In genomic region chr6:53574097-53574496, GRCm38 (mm10) we compare ENCODE assay signal across 9 mouse cellular contexts.
A peak's percentile ranks its signal among the peaks of the same experiment; 100 is the strongest.
DNase-seq lines count a peak whose midpoint lies in the region; ATAC-seq and TF ChIP-seq lines count a peak whose summit lies in the region.
"Had no signal": no experiment of that assay in that cellular context is flagged by ENCODE, and none has a peak within 500 bp of the region (broad histone marks: within the 10 kb centered on the region; RNA-seq: fewer than 3 reads in every experiment).

No protein-coding gene starts in this region.

- peak overlapping the region; percentile 51 for H3K4me2 ChIP-seq in lung, postnatal 0 days (replicated peaks; ENCODE audit: low read depth, low read length)
- peak overlapping the region; percentile 61 for H3K4me2 ChIP-seq in stomach, postnatal 0 days (replicated peaks; ENCODE audit: low read depth)

- peaks cover 9% of the 10 kb centered on the region; the same call in 1 of the 2 replicates for H3K4me1 ChIP-seq in lung, postnatal 0 days (ENCODE audit: insufficient read depth, low read depth, low read length)
- H3K4me1 ChIP-seq in limb, embryonic 10.5 days: peaks cover 62% of the 10 kb centered on the region
- H3K4me1 ChIP-seq in stomach, postnatal 0 days (replicated peaks; ENCODE audit: control insufficient read depth, insufficient read depth): no peaks in the 10 kb centered on the region

- TF ChIP-seq EP300 in lung, postnatal 0 days (IDR thresholded peaks at IDR 0.05): no peak
- no peak for TF ChIP-seq EP300 in stomach, postnatal 0 days (optimal IDR thresholded peaks at IDR 0.05)

- H3K27me3 ChIP-seq in lung, postnatal 0 days (replicated peaks; ENCODE audit: insufficient read depth, low read length): no peaks in the 10 kb centered on the region
- H3K27me3 ChIP-seq in limb, embryonic 10.5 days (ENCODE audit: low read depth, poor library complexity, severe bottlenecking): peaks cover 13% of the 10 kb centered on the region
- H3K27me3 ChIP-seq in stomach, postnatal 0 days (ENCODE audit: control insufficient read depth, insufficient read depth, low read length): no peaks in the 10 kb centered on the region

- 42% methylated on average over 12 of the region's 12 CpGs for WGBS in lung, postnatal 0 days
- 67% methylated on average over 12 of the region's 12 CpGs for WGBS in limb, embryonic 10.5 days
- WGBS in stomach, postnatal 0 days: 35% methylated on average over 12 of the region's 12 CpGs

- ATAC-seq in lung, postnatal 0 days: no peak
- ATAC-seq in stomach, postnatal 0 days (ENCODE audit: low FRiP score, low TSS enrichment): no peak

- no peak for TF ChIP-seq CTCF in lung, postnatal 0 days (IDR thresholded peaks at IDR 0.05)
- no peak for TF ChIP-seq CTCF in stomach, postnatal 0 days (IDR thresholded peaks at IDR 0.05; ENCODE audit: low read depth)

- H3K36me3 ChIP-seq in lung, postnatal 0 days (ENCODE audit: insufficient read depth, low read length): no peaks in the 10 kb centered on the region
- H3K36me3 ChIP-seq in limb, embryonic 10.5 days: no peaks in the 10 kb centered on the region
- H3K36me3 ChIP-seq in stomach, postnatal 0 days (ENCODE audit: control insufficient read depth, insufficient read depth, low read length): no peaks in the 10 kb centered on the region

- intact Hi-C loops in left cerebral cortex, postnatal 14 days (cut with DNase I): no loop called here

- peak overlapping the region; percentile 27; the same call in 1 of the 2 replicates for H3K9ac ChIP-seq in lung, postnatal 0 days (replicated peaks; ENCODE audit: low read depth)
- peak overlapping the region; percentile 45; the same call in 1 of the 2 replicates for H3K9ac ChIP-seq in stomach, postnatal 0 days (ENCODE audit: low read length)

- no peaks in the 10 kb centered on the region for H3K9me3 ChIP-seq in lung, postnatal 0 days (ENCODE audit: low read length)
- H3K9me3 ChIP-seq in limb, embryonic 10.5 days (replicated peaks): no peaks in the 10 kb centered on the region
- no peaks in the 10 kb centered on the region for H3K9me3 ChIP-seq in stomach, postnatal 0 days (ENCODE audit: control insufficient read depth, low read length)

- peak overlapping the region; percentile 37 for H3K4me3 ChIP-seq in lung, postnatal 0 days (ENCODE audit: low read depth, low read length)
- no peak overlapping the region for H3K4me3 ChIP-seq in limb, embryonic 10.5 days
- H3K4me3 ChIP-seq in stomach, postnatal 0 days (ENCODE audit: low read depth, low read length): peak overlapping the region; percentile 45

- no peak overlapping the region for H3K27ac ChIP-seq in lung, postnatal 0 days (ENCODE audit: low read length)
- 0 out of 2 replicates have a peak overlapping the region, but pooled peaks have one; percentile 14 for H3K27ac ChIP-seq in limb, embryonic 10.5 days
- 0 out of 2 replicates have a peak overlapping the region, but pooled peaks have one; percentile 20 for H3K27ac ChIP-seq in stomach, postnatal 0 days (replicated peaks)

- DNase-seq in cerebellum, postnatal 14 days: peak; percentile 19 to 29
- DNase-seq in cerebellum, adult 11 months: no peak
- DNase-seq in lung, postnatal 0 days (ENCODE audit: low spot score): no peak
- DNase-seq in lung, postnatal 36 days: no peak
- DNase-seq in limb, embryonic 10.5 days (ENCODE audit: low spot score): no peak
- DNase-seq in stomach, postnatal 0 days (ENCODE audit: low spot score): no peak
- DNase-seq in adrenal gland, postnatal 14 days: no peak
- DNase-seq in left cerebral cortex, postnatal 14 days (ENCODE audit: low spot score in 2 of 2): no peak
- DNase-seq: gastrocnemius, postnatal 36 days had no signal

Comparison
In these comparisons a context has a peak if more than half of its experiments do, and no peak if none do; other contexts are left out.
1. DNase-seq: peak in cerebellum, postnatal 14 days (2 of 2); none in cerebellum, adult 11 months (single experiment), lung, postnatal 0 days (single experiment), lung, postnatal 36 days (single experiment), limb, embryonic 10.5 days (single experiment), stomach, postnatal 0 days (single experiment), adrenal gland, postnatal 14 days (single experiment) and left cerebral cortex, postnatal 14 days (0 of 2).